Mouse (Mus musculus) gastrocnemius, postnatal 25 days (tissue): ENCODE results near the gene Cbx2. TPM values are rescaled to one million over a fixed set of nuclear protein-coding genes. Genes with fewer than 3 reads are reported as not detected.

Experiments
- DNase-seq: peaks from one replicate; pipeline ENCODE4 v3.0.0; 2022
- total RNA-seq, 2 experiments: library from RNA; stranded (reverse); gene quantifications; 1 replicate in 1 of 2; 2 replicates in 1 of 2; pipeline ENCODE4 v1.2.3; 2021

Cbx2 gene
- total RNA-seq, 2 experiments from 2014 or later, result 0.69 to 1.4 TPM

- no peak for DNase-seq
Observed at GRCm38 (mm10) chr11:119042466-119043272, 19.9 kb downstream of the Cbx2 start.

- DNase-seq, result no peak
Observed at GRCm38 (mm10) chr11:119043273-119043540, 20.4 kb downstream of the Cbx2 start.

- DNase-seq, result no peak
Observed at GRCm38 (mm10) chr11:119043761-119044550, 21.2 kb downstream of the Cbx2 start.

GRCm38 (mm10) chr11:119044551-119045337 is 22.0 kb downstream of the Cbx2 start:
- DNase-seq, result no peak

GRCm38 (mm10) chr11:119046601-119047245 is 24.0 kb downstream of the Cbx2 start:
- DNase-seq, result peak; percentile 70

GRCm38 (mm10) chr11:119047261-119048132 is 24.7 kb downstream of the Cbx2 start:
- DNase-seq, result no peak

- DNase-seq, result no peak
Observed at GRCm38 (mm10) chr11:119048133-119048510, 25.4 kb downstream of the Cbx2 start.

GRCm38 (mm10) chr11:119050361-119050760 is 27.6 kb downstream of the Cbx2 start:
- no peak for DNase-seq

GRCm38 (mm10) chr11:119051426-119051825 is 28.7 kb downstream of the Cbx2 start:
- DNase-seq, result no peak

GRCm38 (mm10) chr11:119051927-119052660 is 29.3 kb downstream of the Cbx2 start:
- DNase-seq, result no peak

GRCm38 (mm10) chr11:119052661-119053256 is 30.0 kb downstream of the Cbx2 start:
- DNase-seq, result no peak

- peak; percentile 71 for DNase-seq
Observed at GRCm38 (mm10) chr11:119053257-119053670, 30.5 kb downstream of the Cbx2 start.

- DNase-seq, result no peak
Observed at GRCm38 (mm10) chr11:119053738-119054350, 31.1 kb downstream of the Cbx2 start.

- no peak for DNase-seq
Observed at GRCm38 (mm10) chr11:119054351-119055345, 31.9 kb downstream of the Cbx2 start.

- DNase-seq, result no peak
Observed at GRCm38 (mm10) chr11:119055571-119056131, 32.9 kb downstream of the Cbx2 start.

- no peak for DNase-seq
Observed at GRCm38 (mm10) chr11:119056301-119057211, 33.8 kb downstream of the Cbx2 start.

GRCm38 (mm10) chr11:119057291-119057690 is 34.5 kb downstream of the Cbx2 start:
- no peak for DNase-seq
